Comparison of ENCODE assay signal across 8 mouse cellular contexts in the genomic region with DNA sequence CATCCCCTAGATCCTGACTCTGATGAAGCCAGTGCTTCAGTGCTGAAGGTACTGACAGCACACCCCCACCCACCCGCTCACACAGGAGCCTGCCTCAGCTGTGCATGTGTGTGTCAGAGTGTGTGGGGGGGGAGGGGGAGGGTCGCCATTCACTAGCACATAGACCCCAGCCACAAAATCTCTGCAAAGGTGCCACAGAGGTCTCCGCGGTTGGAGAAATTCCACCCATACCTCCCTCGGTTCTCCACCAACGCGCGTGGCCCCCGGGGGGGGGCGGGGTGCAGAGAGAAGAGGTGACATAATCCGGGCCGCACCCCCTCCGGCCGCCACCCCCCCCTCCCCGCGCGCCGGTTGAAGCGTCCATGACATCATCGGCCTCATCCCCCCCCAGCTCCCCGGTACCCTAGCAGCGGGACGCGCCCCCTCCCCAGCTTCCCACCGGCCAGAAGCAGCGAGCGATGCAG. TPM values are rescaled to one million over a fixed set of nuclear protein-coding genes. Genes with fewer than 3 reads are reported as not detected.
DNase-seq lines count a peak whose midpoint lies in the region; ATAC-seq lines count a peak whose summit lies in the region.

No protein-coding gene starts in this region.

- H3K4me2 ChIP-seq in intestine, embryonic 15.5 days (replicated peaks) = peak overlapping the region; percentile 93

- H3K9me3 ChIP-seq in heart, embryonic 10.5 days = no peaks in the 10 kb centered on the region
- no peaks in the 10 kb centered on the region for H3K9me3 ChIP-seq in intestine, embryonic 15.5 days

- peaks cover 14% of the 10 kb centered on the region for H3K4me1 ChIP-seq in heart, embryonic 10.5 days
- no peaks in the 10 kb centered on the region for H3K4me1 ChIP-seq in brown adipose tissue, adult 24 weeks (ENCODE audit: control insufficient read depth, insufficient read depth, insufficient read length, low read length)
- H3K4me1 ChIP-seq in intestine, embryonic 15.5 days (replicated peaks) = peaks cover 16% of the 10 kb centered on the region; the same call in 1 of the 2 replicates

- peaks cover 49% of the 10 kb centered on the region for H3K27me3 ChIP-seq in heart, embryonic 10.5 days (ENCODE audit: insufficient read depth, poor library complexity, severe bottlenecking)
- H3K27me3 ChIP-seq in intestine, embryonic 15.5 days (replicated peaks) = peaks cover 7% of the 10 kb centered on the region; the same call in 1 of the 2 replicates

- peak overlapping the region; percentile 84 for H3K27ac ChIP-seq in heart, embryonic 10.5 days
- H3K27ac ChIP-seq in brown adipose tissue, adult 24 weeks (replicated peaks; ENCODE audit: low read depth, low read length) = no peak overlapping the region
- H3K27ac ChIP-seq in intestine, embryonic 15.5 days = peak overlapping the region; percentile 73; the same call in 1 of the 2 replicates

- under 1% methylated on average over 27 of the region's 27 CpGs for whole genome bisulfite sequencing in heart, embryonic 10.5 days
- 0% methylated on average over 23 of the region's 27 CpGs for WGBS in intestine, embryonic 15.5 days

- peaks cover 6% of the 10 kb centered on the region; the same call in 1 of the 2 replicates for H3K36me3 ChIP-seq in heart, embryonic 10.5 days
- no peaks in the 10 kb centered on the region for H3K36me3 ChIP-seq in intestine, embryonic 15.5 days

- peak overlapping the region; percentile 77 for H3K9ac ChIP-seq in intestine, embryonic 15.5 days

- peak overlapping the region; percentile 77 for H3K4me3 ChIP-seq in heart, embryonic 10.5 days
- peak overlapping the region; percentile 74 for H3K4me3 ChIP-seq in brown adipose tissue, adult 24 weeks (ENCODE audit: insufficient read depth, low read depth, low read length)
- peak overlapping the region; percentile 76 for H3K4me3 ChIP-seq in intestine, embryonic 15.5 days (replicated peaks)

- ATAC-seq in intestine, embryonic 15.5 days = 0 out of 2 replicates have a peak, but pooled peaks have one; percentile 7
- ATAC-seq in erythroid progenitor cell, adult 5-6 weeks (replicated peaks; ENCODE audit: low FRiP score, poor library complexity, severe bottlenecking) = no peak

- DNase-seq in heart, embryonic 10.5 days (ENCODE audit: low spot score) = no peak
- no peak for DNase-seq in heart, adult 8-10 months (ENCODE audit: low spot score)
- DNase-seq in CD4-positive helper T cell, adult 2 months (ENCODE audit: low read depth, low spot score) = peak; percentile 58
- DNase-seq in neural tube, embryonic 10.5 days (ENCODE audit: extremely low spot score, low spot score) = peak; percentile 32
- no peak for DNase-seq in left cerebral cortex, adult 9 months (ENCODE audit: low spot score in 2 of 2)

RNA-seq across cellular contexts. Expression of gene Lzts3, which starts 0.4 kb away (rescaled TPM):
- polyA plus RNA-seq in heart, embryonic 10.5 days (2016; fragmentation: Nextera tagmentation; extraction: Ambion mirVana) = 1.2 and 1.7 TPM in 2 replicates
- 1 to 10 TPM; 5.0 to 7.0 (median 5.4) TPM for total RNA-seq in heart, adult 8-10 months (2022)
- 0.63 and 1.3 TPM in 2 replicates for polyA plus RNA-seq in brown adipose tissue, adult 24 weeks (2012; ENCODE audit: insufficient read depth, insufficient read length, missing spikeins)
- 13.9 and 16.5 TPM in 2 replicates for polyA plus RNA-seq in intestine, embryonic 15.5 days (2015; fragmentation: Nextera tagmentation; extraction: Ambion mirVana)
- 1.8 TPM in 1 of 2 replicates, not detected in the other for total RNA-seq in erythroid progenitor cell, adult 5-6 weeks (2015; ENCODE audit: low replicate concordance)
- total RNA-seq in erythroid progenitor cell, adult 5-6 weeks (2017; ENCODE audit: low replicate concordance) = 0.15 and 0.90 TPM in 2 replicates

RNA-seq across cellular contexts. Expression of gene Ubox5, which starts 12.4 kb away (rescaled TPM):
- 10.8 and 14.2 TPM in 2 replicates for polyA plus RNA-seq in heart, embryonic 10.5 days (2016; fragmentation: Nextera tagmentation; extraction: Ambion mirVana)
- total RNA-seq in heart, adult 8-10 months (2022) = 1 to 10 TPM; 5.0 to 5.7 (median 5.2) TPM
- polyA plus RNA-seq in brown adipose tissue, adult 24 weeks (2012; ENCODE audit: insufficient read depth, insufficient read length, missing spikeins) = 3.3 and 3.6 TPM in 2 replicates
- polyA plus RNA-seq in intestine, embryonic 15.5 days (2015; fragmentation: Nextera tagmentation; extraction: Ambion mirVana) = 12.0 and 12.2 TPM in 2 replicates
- total RNA-seq in erythroid progenitor cell, adult 5-6 weeks (2015; ENCODE audit: low replicate concordance) = 5.0 and 7.2 TPM in 2 replicates
- 0.61 and 5.3 TPM in 2 replicates for total RNA-seq in erythroid progenitor cell, adult 5-6 weeks (2017; ENCODE audit: low replicate concordance)

RNA-seq across cellular contexts. Expression of gene Fastkd5, which starts 12.4 kb away (rescaled TPM):
- polyA plus RNA-seq in heart, embryonic 10.5 days (2016; fragmentation: Nextera tagmentation; extraction: Ambion mirVana) = 18.9 and 19.6 TPM in 2 replicates
- total RNA-seq in heart, adult 8-10 months (2022) = 1 to 10 TPM; 6.0 to 8.6 (median 8.1) TPM
- polyA plus RNA-seq in brown adipose tissue, adult 24 weeks (2012; ENCODE audit: insufficient read depth, insufficient read length, missing spikeins) = 6.1 and 7.4 TPM in 2 replicates
- polyA plus RNA-seq in intestine, embryonic 15.5 days (2015; fragmentation: Nextera tagmentation; extraction: Ambion mirVana) = 14.0 and 16.3 TPM in 2 replicates
- total RNA-seq in erythroid progenitor cell, adult 5-6 weeks (2015; ENCODE audit: low replicate concordance) = 14.1 and 18.0 TPM in 2 replicates
- 6.3 and 7.6 TPM in 2 replicates for total RNA-seq in erythroid progenitor cell, adult 5-6 weeks (2017; ENCODE audit: low replicate concordance)

RNA-seq across cellular contexts. Expression of gene Ddrgk1, which starts 22.2 kb away (rescaled TPM):
- polyA plus RNA-seq in heart, embryonic 10.5 days (2016; fragmentation: Nextera tagmentation; extraction: Ambion mirVana) = 45.1 and 54.8 TPM in 2 replicates
- 100 to 1,000 TPM in 3 of 4 experiments, 10 to 100 TPM in 1; 97.9 to 110 (median 105) TPM for total RNA-seq in heart, adult 8-10 months (2022)
- polyA plus RNA-seq in brown adipose tissue, adult 24 weeks (2012; ENCODE audit: insufficient read depth, insufficient read length, missing spikeins) = 128 and 137 TPM in 2 replicates
- 74.5 and 78.2 TPM in 2 replicates for polyA plus RNA-seq in intestine, embryonic 15.5 days (2015; fragmentation: Nextera tagmentation; extraction: Ambion mirVana)
- total RNA-seq in erythroid progenitor cell, adult 5-6 weeks (2015; ENCODE audit: low replicate concordance) = 28.1 and 73.5 TPM in 2 replicates
- 67.4 and 68.5 TPM in 2 replicates for total RNA-seq in erythroid progenitor cell, adult 5-6 weeks (2017; ENCODE audit: low replicate concordance)

RNA-seq across cellular contexts. Expression of gene Itpa, which starts 25.2 kb away (rescaled TPM):
- polyA plus RNA-seq in heart, embryonic 10.5 days (2016; fragmentation: Nextera tagmentation; extraction: Ambion mirVana) = 96.9 and 118 TPM in 2 replicates
- 10 to 100 TPM; 15.9 to 18.9 (median 18.3) TPM for total RNA-seq in heart, adult 8-10 months (2022)
- polyA plus RNA-seq in brown adipose tissue, adult 24 weeks (2012; ENCODE audit: insufficient read depth, insufficient read length, missing spikeins) = 46.8 and 54.3 TPM in 2 replicates
- 84.5 and 88.1 TPM in 2 replicates for polyA plus RNA-seq in intestine, embryonic 15.5 days (2015; fragmentation: Nextera tagmentation; extraction: Ambion mirVana)
- total RNA-seq in erythroid progenitor cell, adult 5-6 weeks (2015; ENCODE audit: low replicate concordance) = 20.2 and 23.9 TPM in 2 replicates
- total RNA-seq in erythroid progenitor cell, adult 5-6 weeks (2017; ENCODE audit: low replicate concordance) = 43.3 and 56.7 TPM in 2 replicates

Comparison
In these comparisons a context has a peak if more than half of its experiments do, and no peak if none do; other contexts are left out.
1. DNase-seq: peak in CD4-positive helper T cell, adult 2 months (single experiment) and neural tube, embryonic 10.5 days (single experiment); none in heart, embryonic 10.5 days (single experiment), heart, adult 8-10 months (single experiment) and left cerebral cortex, adult 9 months (0 of 2).
2. Peak in every context shown above with its lines, with median percentiles within 50 percentile points of each other: H3K4me3 ChIP-seq.